Mouse (Mus musculus) megakaryocyte-erythroid progenitor cell, adult 5 weeks (primary cell): Measurements from ENCODE around the gene Tmem63b. TPM values are rescaled to one million over a fixed set of nuclear protein-coding genes. Genes with fewer than 3 reads are reported as not detected.

Source experiments
- polyA plus RNA-seq: library from polyadenylated mRNA; stranded (reverse); fragments of >175 nt; gene quantifications from 2 replicates; pipeline ENCODE4 v1.2.3, GENCODE M21; 2012

Tmem63b gene
- 15.8 and 22.0 TPM in 2 replicates for polyA plus RNA-seq

DNA sequence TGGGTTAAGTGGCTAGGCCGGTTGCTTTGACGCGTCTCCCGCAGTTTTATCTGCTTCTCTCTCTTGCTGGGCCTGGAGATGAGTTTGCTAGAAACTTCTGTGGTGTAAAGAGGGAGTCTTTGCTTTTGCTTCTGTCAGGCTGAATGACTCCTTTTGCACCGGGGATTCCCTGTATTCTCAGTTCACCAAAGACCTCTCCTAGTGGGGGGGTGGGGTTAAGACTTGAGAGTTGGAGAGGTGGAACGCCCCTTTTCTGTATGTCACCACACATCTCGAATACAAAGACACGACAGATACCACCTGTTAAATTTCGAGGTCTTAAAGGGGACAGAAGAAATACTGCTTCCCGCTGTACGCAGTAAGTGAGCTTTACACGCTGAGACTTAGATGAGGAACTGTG, at the start of gene Tmem63b:
Gene Tmem63b (minus strand): TSS at position 190 of the 400 bp plus-strand sequence.

DNA sequence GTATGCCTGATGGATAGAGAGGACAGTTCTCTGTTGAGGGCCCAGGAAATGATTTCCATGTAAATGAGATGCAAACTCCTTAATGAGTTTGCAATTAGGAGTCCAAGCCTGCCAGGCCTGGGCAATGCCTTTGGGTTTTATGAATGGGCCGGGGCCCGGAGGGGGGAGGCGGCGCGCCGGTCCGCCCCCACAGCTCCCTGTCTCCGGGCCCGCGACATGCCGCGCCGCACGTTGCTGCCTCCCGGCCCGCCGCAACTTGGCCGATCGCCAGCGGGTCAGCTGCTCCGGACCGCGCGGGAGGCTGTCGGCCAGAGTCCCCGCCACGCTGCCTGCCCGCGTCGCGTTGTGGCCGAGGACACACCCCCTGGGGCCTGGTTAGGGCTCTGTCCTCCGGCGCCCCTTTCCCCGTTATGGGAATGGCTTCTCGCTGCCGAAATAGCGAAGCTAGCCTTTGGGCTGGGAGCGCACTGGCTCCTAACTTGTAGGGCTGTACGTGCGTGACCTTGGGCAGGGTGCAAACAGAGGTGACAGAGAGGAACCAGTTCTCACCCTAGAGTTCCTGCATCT, 47.1 kb upstream of the Tmem63b start, which contains the start of gene 1600014C23Rik:
Gene 1600014C23Rik (minus strand): TSS at position 110 of the 567 bp plus-strand sequence.

DNA sequence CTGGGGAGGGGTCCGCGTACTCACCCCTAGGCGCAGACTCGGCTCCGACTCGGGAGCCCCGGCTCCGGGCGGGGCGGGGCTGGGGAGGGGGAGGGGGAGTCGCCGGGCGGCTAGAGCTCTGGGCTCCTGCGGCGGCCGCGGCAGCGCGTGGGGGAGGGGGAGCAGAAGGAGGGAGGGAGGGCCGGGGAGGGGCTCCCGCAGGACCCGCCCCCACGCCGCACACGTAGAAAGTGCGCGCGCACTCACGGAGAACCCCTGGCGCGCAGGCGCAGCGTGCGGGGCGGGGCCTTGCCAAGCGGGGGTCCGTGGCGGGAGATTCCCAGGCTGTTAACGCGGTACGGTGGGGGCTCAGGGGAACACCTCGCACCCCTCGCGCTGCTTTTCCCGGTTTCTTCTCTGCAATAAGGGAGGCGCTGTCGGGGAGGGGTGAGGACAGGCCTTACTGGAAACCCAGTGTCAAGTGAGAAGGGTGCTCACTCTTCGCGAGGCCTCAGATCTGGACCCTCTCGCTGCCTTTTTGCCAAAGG, 549 bp downstream of the Tmem63b start, which contains the start of gene Mrpl14:
Gene Mrpl14 (plus strand): TSS at position 230 of the 527 bp plus-strand sequence.

DNA sequence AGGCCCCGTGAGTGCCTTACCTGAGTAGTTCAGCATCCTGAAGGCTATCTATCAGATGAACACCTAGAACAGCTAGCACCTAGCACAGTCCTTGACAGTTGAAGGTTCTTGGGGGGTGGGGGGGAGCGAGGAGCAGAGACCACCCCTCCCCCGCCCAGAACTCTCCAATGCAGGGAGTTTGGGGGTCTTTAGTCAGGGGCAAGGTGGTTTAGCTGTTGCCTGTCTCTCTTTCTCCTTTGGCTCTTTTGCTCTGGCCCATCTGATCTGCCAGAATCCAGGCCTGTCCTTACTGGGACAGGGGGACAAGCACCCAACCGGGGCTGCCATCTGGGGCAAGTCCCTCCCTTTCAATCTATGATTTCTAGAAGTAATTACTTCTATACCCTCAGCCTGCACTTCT, 27.5 kb downstream of the Tmem63b start, which contains the start of gene Capn11:
Gene Capn11 (minus strand): TSS at position 101 of the 400 bp plus-strand sequence.

Other genes starting within 250 kb of the Tmem63b start
- gene Spats1, start 211.5 kb downstream of the Tmem63b start, polyA plus RNA-seq, result 0.03 TPM in 1 of 2 replicates, not detected in the other
- 39.1 and 48.9 TPM in 2 replicates for gene Aars2, start 180.1 kb downstream of the Tmem63b start, polyA plus RNA-seq
- gene Tcte1, start 163.5 kb downstream of the Tmem63b start, polyA plus RNA-seq, result 0.06 TPM in 1 of 2 replicates, not detected in the other
- gene Tmem151b, start 137.2 kb downstream of the Tmem63b start, polyA plus RNA-seq, result 0.26 and 0.31 TPM in 2 replicates
- 33.6 and 42.7 TPM in 2 replicates for gene Nfkbie, start 131.2 kb downstream of the Tmem63b start, polyA plus RNA-seq
- 38.8 and 39.1 TPM in 2 replicates for gene Slc35b2, start 123.0 kb downstream of the Tmem63b start, polyA plus RNA-seq
- gene Hsp90ab1, start 113.6 kb downstream of the Tmem63b start, polyA plus RNA-seq, result 757 and 930 TPM in 2 replicates
- gene Slc29a1, start 87.3 kb downstream of the Tmem63b start, polyA plus RNA-seq, result 165 and 204 TPM in 2 replicates
- gene Mymx, start 84.8 kb downstream of the Tmem63b start, polyA plus RNA-seq, result not detected in 2 replicates
- gene Capn11, start 27.6 kb downstream of the Tmem63b start, polyA plus RNA-seq, result 0.12 and 0.22 TPM in 2 replicates
- 183 and 201 TPM in 2 replicates for gene Mrpl14, start 583 bp downstream of the Tmem63b start, polyA plus RNA-seq
- gene 1600014C23Rik, start 46.9 kb upstream of the Tmem63b start, polyA plus RNA-seq, result not detected in 2 replicates